Mouse (Mus musculus) embryonic stem cell, embryonic (primary cell): Measurements from ENCODE around the gene Casp8.
"Not testable (repeated sequence)": the region's sequence is repeated elsewhere in the genome, so short reads cannot be mapped to it uniquely, and the experiment has no call there.

ENCODE experiments used
- CTCF ChIA-PET, 4 experiments: fragments of 300-600 bp in 2 of 4; fragments of 350-600 bp in 2 of 4; sonication (Branson Sonifier 250); formaldehyde crosslinking; loops; one replicate each; lab custom pipeline; 2022; ENCODE audit warnings: inconsistent platforms in 2 of 4; lab: Charles Lee
- POLR2A ChIA-PET, 4 experiments: fragments of 300-600 bp in 2 of 4; fragments of 350-600 bp in 2 of 4; sonication (Branson Sonifier 250); formaldehyde crosslinking; loops; one replicate each; lab custom pipeline; 2022; ENCODE audit warnings: antibody characterized with exemption in 4 of 4, inconsistent platforms in 1 of 4; lab: Charles Lee

Gene Casp8

GRCm38 (mm10) chr1:58795291-58796058 is at the start of gene Casp8:
Casp8 (plus strand) TSS chr1:58795374.
- POLR2A ChIA-PET, result interaction anchor here in 3 of 4 experiments (0.6 to 1.5 kb wide), 13 partner anchors 10 to 1334 kb away, joined by 3 to 5 read pairs (median 3); partner anchors contain the start of genes Clk1 (in 1 of the 3), Orc2 (in 1 of the 3), Stradb (in 1 of the 3) and Trak2 (in 1 of the 3)
- CTCF ChIA-PET, result interaction anchor here (0.5 to 1.5 kb wide), 7 partner anchors 48 to 692 kb away, joined by 3 to 5 read pairs (median 3); no protein-coding TSS in a partner anchor

GRCm38 (mm10) chr1:58746880-58747279 is 48.3 kb upstream of the Casp8 start:
- CTCF ChIA-PET, result interaction anchor here (0.5 to 1.5 kb wide), 37 partner anchors 8 to 590 kb away, joined by 3 to 6 read pairs (median 3); partner anchors contain the start of genes Bzw1 (in 1 of the 4), Casp8 (in 1 of the 4), Cflar (in 1 of the 4) and Fam126b (in 1 of the 4)
- POLR2A ChIA-PET, result interaction anchor here in 3 of 4 experiments (0.8 to 1.2 kb wide), 11 partner anchors 11 to 491 kb away, joined by 3 to 6 read pairs (median 3); partner anchors contain the start of genes Orc2 (in 2 of the 3), Als2 (in 1 of the 3), Cflar (in 1 of the 3) and Ndufb3 (in 1 of the 3)

- CTCF ChIA-PET, result no interaction called here
- POLR2A ChIA-PET, result no interaction called here
Observed at GRCm38 (mm10) chr1:58759451-58759850, 35.7 kb upstream of the Casp8 start.

GRCm38 (mm10) chr1:58760581-58760980 is 34.6 kb upstream of the Casp8 start:
- CTCF ChIA-PET, result interaction anchor here in 1 of 4 experiments (0.8 kb wide), 1 partner anchor 14 kb away, joined by 3 read pairs; no protein-coding TSS in a partner anchor
- POLR2A ChIA-PET, result no interaction called here

GRCm38 (mm10) chr1:58761391-58762275 is 33.5 kb upstream of the Casp8 start:
- ChIA-PET POLR2A (interaction anchor here in 2 of 4 experiments (0.8 to 1.3 kb wide), 3 partner anchors 15 to 50 kb away, joined by 3 to 5 read pairs (median 3); partner anchors contain the start of gene Cflar (in 2 of the 2)), CTCF (interaction anchor here in 1 of 4 experiments (0.6 kb wide), 1 partner anchor 47 kb away, joined by 3 read pairs; no protein-coding TSS in a partner anchor)

- CTCF ChIA-PET, result no interaction called here
- POLR2A ChIA-PET, result interaction anchor here in 2 of 4 experiments (0.7 to 1.3 kb wide), 3 partner anchors 51 to 475 kb away, joined by 3 to 5 read pairs (median 4); partner anchors contain the start of genes Cflar (in 2 of the 2) and Als2 (in 1 of the 2)
Observed at GRCm38 (mm10) chr1:58762576-58762975, 32.6 kb upstream of the Casp8 start.

- CTCF ChIA-PET, POLR2A ChIA-PET: not testable (repeated sequence)
Observed at GRCm38 (mm10) chr1:58766446-58766845, 28.7 kb upstream of the Casp8 start.

GRCm38 (mm10) chr1:58769136-58769535 is 26.0 kb upstream of the Casp8 start:
- ChIA-PET POLR2A (interaction anchor here in 2 of 4 experiments (0.6 to 1.2 kb wide), 2 partner anchors 22 to 468 kb away, joined by 3 to 4 read pairs; partner anchors contain the start of gene Als2 (in 1 of the 2)), CTCF (interaction anchor here in 2 of 4 experiments (0.6 to 0.7 kb wide), 3 partner anchors 146 to 475 kb away, joined by 3 read pairs; no protein-coding TSS in a partner anchor)

GRCm38 (mm10) chr1:58769701-58770100 is 25.5 kb upstream of the Casp8 start:
- ChIA-PET CTCF (interaction anchor here in 2 of 4 experiments (0.6 to 1.0 kb wide), 2 partner anchors 373 kb away, joined by 3 read pairs; no protein-coding TSS in a partner anchor), POLR2A (no interaction called here)

- CTCF ChIA-PET, result interaction anchor here in 1 of 4 experiments (0.7 to 1.0 kb wide), 2 partner anchors 224 to 372 kb away, joined by 3 to 4 read pairs; no protein-coding TSS in a partner anchor
Observed at GRCm38 (mm10) chr1:58770111-58770720, 25.0 kb upstream of the Casp8 start.

GRCm38 (mm10) chr1:58772084-58772483 is 23.1 kb upstream of the Casp8 start:
- ChIA-PET POLR2A (interaction anchor here in 1 of 4 experiments (0.5 kb wide), 1 partner anchor 465 kb away, joined by 3 read pairs; the partner anchor contains the start of gene Als2), CTCF (no interaction called here)

More at GRCm38 (mm10) chr1:58770111-58770720, 25.0 kb upstream of the Casp8 start:
- POLR2A ChIA-PET, result no interaction called here

GRCm38 (mm10) chr1:58773280-58773679 is 21.9 kb upstream of the Casp8 start:
- POLR2A ChIA-PET, result no interaction called here
- CTCF ChIA-PET, result no interaction called here

GRCm38 (mm10) chr1:58773905-58774304 is 21.3 kb upstream of the Casp8 start:
- ChIA-PET POLR2A (interaction anchor here in 1 of 4 experiments (1.3 kb wide), 1 partner anchor 198 kb away, joined by 3 read pairs; no protein-coding TSS in a partner anchor), CTCF (interaction anchor here in 1 of 4 experiments (0.5 kb wide), 1 partner anchor 85 kb away, joined by 3 read pairs; no protein-coding TSS in a partner anchor)

GRCm38 (mm10) chr1:58775361-58775760 is 19.8 kb upstream of the Casp8 start:
- CTCF ChIA-PET, result no interaction called here
- POLR2A ChIA-PET, result interaction anchor here in 1 of 4 experiments (1.3 kb wide), 1 partner anchor 197 kb away, joined by 3 read pairs; no protein-coding TSS in a partner anchor

- CTCF ChIA-PET, result no interaction called here
Observed at GRCm38 (mm10) chr1:58777583-58777982, 17.6 kb upstream of the Casp8 start.

GRCm38 (mm10) chr1:58778226-58778625 is 16.9 kb upstream of the Casp8 start:
- POLR2A ChIA-PET, result no interaction called here

More at GRCm38 (mm10) chr1:58777583-58777982, 17.6 kb upstream of the Casp8 start:
- POLR2A ChIA-PET, result no interaction called here

GRCm38 (mm10) chr1:58786276-58786675 is 8.9 kb upstream of the Casp8 start:
- POLR2A ChIA-PET, result no interaction called here
- CTCF ChIA-PET, result no interaction called here

More at GRCm38 (mm10) chr1:58778226-58778625, 16.9 kb upstream of the Casp8 start:
- CTCF ChIA-PET, result no interaction called here
